Mouse (Mus musculus) C2C12 (cell line): ENCODE results near the gene Pip4p1. TPM values are rescaled to one million over a fixed set of nuclear protein-coding genes. Genes with fewer than 3 reads are reported as not detected.
"Not testable (repeated sequence)": the region's sequence is repeated elsewhere in the genome, so short reads cannot be mapped to it uniquely, and the experiment has no call there.

Experiments
- H3K27me3 ChIP-seq: one replicate; pipeline ENCODE4 v1.6.1; 2011; ENCODE audit not compliant: control insufficient read depth, insufficient read depth, insufficient read length
- H3K36me3 ChIP-seq: one replicate; pipeline ENCODE4 v1.6.1; 2011; ENCODE audit not compliant: control insufficient read depth, insufficient read depth
- H3K4me3 ChIP-seq: one replicate; pipeline ENCODE4 v1.5.1; 2011; ENCODE audit warnings: mild to moderate bottlenecking, control low read depth; ENCODE audit not compliant: poor library complexity, insufficient read depth, severe bottlenecking
- H3K79me2 ChIP-seq: one replicate; pipeline ENCODE4 v1.6.1; 2011; ENCODE audit not compliant: control insufficient read depth, insufficient read depth
- H3K79me3 ChIP-seq: one replicate; pipeline ENCODE4 v1.6.1; 2011; ENCODE audit warnings: low read depth, control low read depth
- H3ac ChIP-seq: one replicate; pipeline ENCODE3; 2011; ENCODE audit warnings: low read depth; ENCODE audit not compliant: control insufficient read depth, insufficient read length
- CEBPB ChIP-seq: IDR thresholded peaks from one replicate; pipeline ENCODE4 v1.6.1; 2011; ENCODE audit warnings: low read depth, mild to moderate bottlenecking, control low read depth, moderate library complexity
- CTCF ChIP-seq: IDR thresholded peaks from one replicate; pipeline ENCODE4 v1.5.1; 2011; ENCODE audit not compliant: control insufficient read depth, insufficient read depth, insufficient read length
- FOSL1 ChIP-seq: IDR thresholded peaks from one replicate; pipeline ENCODE4 v1.8.0; 2011; ENCODE audit warnings: mild to moderate bottlenecking, low read length; ENCODE audit not compliant: poor library complexity, insufficient read depth, severe bottlenecking
- MAX ChIP-seq: IDR thresholded peaks from one replicate; pipeline ENCODE4 v1.6.1; 2011; ENCODE audit warnings: mild to moderate bottlenecking, control low read depth
- MYOD1 ChIP-seq: IDR thresholded peaks from one replicate; pipeline ENCODE4 v1.6.1; 2011; ENCODE audit warnings: low read depth; ENCODE audit not compliant: control insufficient read depth, insufficient read length
- MYOG ChIP-seq: IDR thresholded peaks from one replicate; pipeline ENCODE4 v1.6.1; 2011; ENCODE audit not compliant: control insufficient read depth, insufficient read length; ENCODE audit errors: extremely low read depth
- USF1 ChIP-seq: IDR thresholded peaks from one replicate; pipeline ENCODE4 v1.6.1; 2011; ENCODE audit warnings: low read depth, mild to moderate bottlenecking, control low read depth, moderate library complexity
- polyA plus RNA-seq: library from polyadenylated mRNA; unstranded; fragments of >200 nt; fragmentation: generic; extraction: Trizol; gene quantifications from one replicate; pipeline ENCODE4 v1.2.1, GENCODE M21; 2012; ENCODE audit warnings: missing spikeins

Pip4p1 gene
- polyA plus RNA-seq, 1 experiment, result 93.6 TPM

DNA sequence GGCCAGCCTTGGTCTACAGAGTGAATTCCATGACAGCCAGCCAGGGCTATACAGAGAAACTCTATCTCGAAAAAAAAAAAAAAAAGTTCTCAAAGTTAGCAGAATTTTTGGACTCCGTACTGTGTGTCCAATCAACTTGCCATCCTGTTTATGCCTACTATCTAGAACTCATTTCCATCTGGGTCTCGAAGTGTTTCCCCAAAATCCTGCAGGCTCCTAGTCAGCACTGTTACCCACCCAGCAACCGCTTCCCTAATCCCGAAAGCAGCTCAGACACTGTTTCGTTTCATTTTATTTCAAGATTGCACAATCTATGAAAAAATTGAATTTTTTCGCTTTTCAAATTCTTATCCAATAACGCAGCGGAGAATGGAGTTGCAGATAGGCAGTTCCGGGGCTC is 24.8 kb upstream of the Pip4p1 start:
- TF ChIP-seq FOSL1 (no peak), MYOD1 (no peak), USF1 (no peak), CEBPB (no peak), MAX (no peak), CTCF (no peak), MYOG (no peak)
- Histone ChIP-seq H3ac (no peak overlapping the region), H3K79me2 (no peaks in the 10 kb centered on the region), H3K36me3 (no peaks in the 10 kb centered on the region), H3K27me3 (no peaks in the 10 kb centered on the region), H3K4me3 (no peak overlapping the region), H3K79me3 (peaks cover 1% of the 10 kb centered on the region)

- not testable (repeated sequence) for H3K27me3 ChIP-seq, H3K36me3 ChIP-seq, H3ac ChIP-seq, H3K79me2 ChIP-seq, H3K79me3 ChIP-seq
- peak overlapping the region; percentile 32 for H3K4me3 ChIP-seq
Observed at GRCm38 (mm10) chr14:50945526-50945925, 14.9 kb upstream of the Pip4p1 start.

GRCm38 (mm10) chr14:50945081-50945480 is 14.4 kb upstream of the Pip4p1 start:
- not testable (repeated sequence) for H3K36me3 ChIP-seq, H3K79me2 ChIP-seq, H3ac ChIP-seq, H3K27me3 ChIP-seq, H3K79me3 ChIP-seq
- peak overlapping the region; percentile 32 for H3K4me3 ChIP-seq

DNA sequence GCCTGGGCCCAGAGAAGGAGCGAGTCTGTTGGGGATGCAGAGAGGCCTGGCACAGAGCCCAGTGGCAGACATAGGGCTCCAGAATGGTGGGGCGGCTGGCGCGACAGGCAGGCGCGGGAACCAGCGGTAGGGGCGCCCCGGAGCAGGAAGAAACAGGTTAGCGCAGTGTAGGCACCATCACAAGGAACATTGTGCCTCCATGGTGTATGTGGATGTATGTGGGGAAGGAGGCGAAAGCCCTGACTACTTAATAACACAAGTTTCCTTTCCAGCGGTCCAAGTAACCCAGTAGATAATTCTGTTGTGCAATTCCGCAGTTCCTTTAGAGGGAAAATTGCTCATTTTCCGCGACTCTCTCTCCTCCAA is 14.0 kb upstream of the Pip4p1 start:
- H3K4me3 ChIP-seq, result peak overlapping the region; percentile 32
- not testable (repeated sequence) for H3ac ChIP-seq

DNA sequence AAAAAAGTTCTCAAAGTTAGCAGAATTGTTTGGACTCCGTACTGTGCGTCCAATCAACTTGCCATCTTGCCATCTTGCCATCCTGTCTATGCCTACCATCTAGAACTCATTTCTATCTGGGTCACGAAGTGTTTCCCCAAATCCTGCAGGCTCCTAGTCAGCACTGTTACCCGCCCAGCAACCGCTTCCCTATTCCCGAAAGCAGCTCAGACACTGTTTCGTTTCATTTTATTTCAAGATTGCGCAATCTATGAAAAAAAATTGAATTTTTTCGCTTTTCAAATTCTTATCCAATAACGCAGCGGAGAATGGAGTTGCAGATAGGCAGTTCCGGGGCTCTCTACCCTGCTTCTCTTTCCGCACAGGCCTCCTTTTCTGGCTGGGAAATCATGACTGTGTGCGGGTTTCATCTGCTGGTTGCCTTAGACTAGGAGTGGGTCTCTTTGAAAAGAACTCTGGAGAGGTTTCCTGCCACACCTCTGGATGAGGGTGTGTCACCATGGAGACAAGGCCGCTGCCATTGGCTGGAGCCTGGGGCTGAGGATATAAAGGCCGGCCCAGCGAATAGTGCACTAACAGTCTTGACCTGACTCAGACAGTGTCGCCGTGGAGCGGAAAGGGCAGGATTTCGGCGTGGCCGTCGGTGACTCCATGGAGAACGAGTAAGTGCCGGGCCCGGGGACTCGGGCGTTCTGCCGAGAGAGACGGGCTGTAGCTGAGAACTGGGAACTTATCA is 13.4 kb upstream of the Pip4p1 start, which contains the start of gene Gm49342:
TSS of gene Gm49342 (plus strand) at position 586 of the 736 bp plus-strand sequence.
- TF ChIP-seq MYOG (no peak), CEBPB (peak; percentile 78), CTCF (peak; percentile 12), FOSL1 (no peak), MYOD1 (no peak), MAX (no peak), USF1 (no peak)
- no peaks in the 10 kb centered on the region for H3K36me3 ChIP-seq
- peak within 1 kb of the TSS; percentile 32 for H3K4me3 ChIP-seq
- peak within 1 kb of the TSS; percentile 59 for H3ac ChIP-seq
- H3K27me3 ChIP-seq, result no peaks in the 10 kb centered on the region
- peaks cover 5% of the 10 kb centered on the region for H3K79me2 ChIP-seq
- peaks cover 1% of the 10 kb centered on the region for H3K79me3 ChIP-seq

More for the DNA sequence above, 14.0 kb upstream of the Pip4p1 start:
- not testable (repeated sequence) for H3K36me3 ChIP-seq, H3K79me3 ChIP-seq, H3K27me3 ChIP-seq, H3K79me2 ChIP-seq

- H3K4me3 ChIP-seq, result no peak overlapping the region
- no peaks in the 10 kb centered on the region for H3K27me3 ChIP-seq
- TF ChIP-seq FOSL1, result no peak
- TF ChIP-seq CTCF, result no peak
- TF ChIP-seq MAX, result no peak
- TF ChIP-seq MYOG, result no peak
- TF ChIP-seq CEBPB, result no peak
- TF ChIP-seq MYOD1, result no peak
- TF ChIP-seq USF1, result no peak
- no peaks in the 10 kb centered on the region for H3K79me3 ChIP-seq
- no peaks in the 10 kb centered on the region for H3K36me3 ChIP-seq
- H3K79me2 ChIP-seq, result no peaks in the 10 kb centered on the region
- no peak overlapping the region for H3ac ChIP-seq
Observed at GRCm38 (mm10) chr14:50938940-50939339, 8.3 kb upstream of the Pip4p1 start.

GRCm38 (mm10) chr14:50938119-50938908 is 7.7 kb upstream of the Pip4p1 start:
- no peak overlapping the region for H3K4me3 ChIP-seq
- no peaks in the 10 kb centered on the region for H3K36me3 ChIP-seq
- no peaks in the 10 kb centered on the region for H3K27me3 ChIP-seq
- no peaks in the 10 kb centered on the region for H3K79me2 ChIP-seq
- no peak overlapping the region for H3ac ChIP-seq
- H3K79me3 ChIP-seq, result no peaks in the 10 kb centered on the region
- no peak for TF ChIP-seq MYOD1
- TF ChIP-seq MYOG, result no peak
- TF ChIP-seq CTCF, result no peak
- no peak for TF ChIP-seq FOSL1
- TF ChIP-seq MAX, result no peak
- TF ChIP-seq USF1, result no peak
- TF ChIP-seq CEBPB, result no peak
